1 mouse cellular context compared by ENCODE assay signal in the genomic region with DNA sequence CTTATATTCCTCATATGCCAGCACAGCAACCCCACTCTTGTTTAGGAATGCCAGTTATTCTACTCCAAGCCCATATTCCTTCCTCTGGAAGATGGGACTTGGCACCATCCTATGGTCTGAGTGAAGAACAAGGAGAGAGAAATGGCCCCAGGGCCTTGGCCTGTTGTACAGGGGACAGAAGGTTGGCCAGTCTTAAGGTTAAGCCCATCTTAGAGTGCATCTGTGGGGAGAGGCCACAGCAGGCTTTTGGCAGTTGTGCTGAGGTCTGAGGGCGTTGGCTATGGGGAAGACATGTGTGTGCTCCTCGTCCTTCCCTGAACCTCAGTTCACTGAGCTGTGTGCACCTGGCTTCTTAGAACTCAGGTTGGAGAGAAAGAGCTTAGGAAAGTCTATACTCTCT.
TF ChIP-seq lines count a peak whose summit lies in the region.

No protein-coding gene starts in this region.

TF ChIP-seq in MEL, 35 proteins besides CTCF, POLR2A, EP300 and RAD21 (continued from another document):
- TF ChIP-seq MXI1 (IDR thresholded peaks at IDR 0.05; ENCODE audit: low read depth, low read length) (no peak), ETS1 (IDR thresholded peaks at IDR 0.05; ENCODE audit: low read depth, low read length) (no peak), GABPA (IDR thresholded peaks at IDR 0.05; ENCODE audit: low read depth, low read length) (no peak), NELFE (IDR thresholded peaks at IDR 0.05; ENCODE audit: low read depth, low read length) (no peak), ZKSCAN1 (IDR thresholded peaks at IDR 0.05; ENCODE audit: low read depth, low read length) (no peak), MAX (IDR thresholded peaks at IDR 0.05; ENCODE audit: low read length) (no peak), BHLHE40 (IDR thresholded peaks at IDR 0.05; ENCODE audit: borderline replicate concordance, low read depth, low read length) (no peak), MAZ (IDR thresholded peaks at IDR 0.05; ENCODE audit: low read depth, low read length) (no peak)
